Mouse (Mus musculus) brain, embryonic 14.5 days (tissue): ENCODE results near the gene Rnase4. TPM values are rescaled to one million over a fixed set of nuclear protein-coding genes. Genes with fewer than 3 reads are reported as not detected.

ENCODE experiments used
- DNase-seq: peaks from one replicate; pipeline ENCODE4 v3.0.0-alpha.2; 2011; ENCODE audit warnings: low read depth
- CTCF ChIP-seq: fragments of 200-500 bp; IDR thresholded peaks from 2 replicates; pipeline ENCODE4 v1.5.1; 2012; ENCODE audit warnings: inconsistent platforms, mild to moderate bottlenecking, moderate library complexity, borderline replicate concordance; ENCODE audit not compliant: insufficient read depth, insufficient read length; ENCODE audit errors: extremely low read depth
- POLR2A ChIP-seq: fragments of 200-500 bp; IDR thresholded peaks from 2 replicates; pipeline ENCODE4 v1.6.1; 2012; ENCODE audit warnings: mild to moderate bottlenecking, inconsistent platforms, borderline replicate concordance; ENCODE audit not compliant: poor library complexity, insufficient read depth, insufficient read length, severe bottlenecking; ENCODE audit errors: extremely low read depth
- polyA plus RNA-seq: library from polyadenylated mRNA; depleted of rRNA; stranded (reverse); fragments of >200 nt; gene quantifications from 2 replicates; pipeline ENCODE4 v1.2.3, GENCODE M21; 2012; rRNA removed

The Rnase4 gene
- polyA plus RNA-seq, 1 experiment: 18.2 TPM

DNA sequence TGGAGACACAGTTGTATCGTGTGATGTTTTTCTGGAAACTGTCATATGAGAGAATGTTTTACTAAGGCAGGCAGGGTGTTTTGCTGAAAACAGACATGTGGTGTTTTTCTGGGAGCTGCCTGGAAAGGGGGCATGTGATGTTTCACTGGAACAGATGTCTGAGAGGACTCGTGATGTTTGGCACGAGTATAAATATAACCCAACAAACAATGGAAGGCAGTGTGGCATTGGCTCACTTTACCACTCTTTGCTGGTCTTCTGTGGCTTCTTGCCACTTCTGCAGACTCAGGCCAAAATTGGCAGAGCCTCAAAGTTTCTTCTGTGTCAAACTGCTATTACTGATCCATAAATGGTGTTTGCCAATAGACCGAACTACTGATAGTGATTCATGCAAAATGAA is 52.4 kb downstream of the Rnase4 start:
- DNase-seq: peak; percentile 32
- TF ChIP-seq POLR2A: no peak
- no peak for TF ChIP-seq CTCF

- TF ChIP-seq CTCF: no peak
- no peak for TF ChIP-seq POLR2A
- no peak for DNase-seq
These were observed 53.1 kb downstream of the Rnase4 start for GRCm38 (mm10) chr14:51143937-51144336.

GRCm38 (mm10) chr14:51144451-51144850 is 53.6 kb downstream of the Rnase4 start:
- TF ChIP-seq POLR2A (no peak), CTCF (no peak)
- DNase-seq: no peak

DNA sequence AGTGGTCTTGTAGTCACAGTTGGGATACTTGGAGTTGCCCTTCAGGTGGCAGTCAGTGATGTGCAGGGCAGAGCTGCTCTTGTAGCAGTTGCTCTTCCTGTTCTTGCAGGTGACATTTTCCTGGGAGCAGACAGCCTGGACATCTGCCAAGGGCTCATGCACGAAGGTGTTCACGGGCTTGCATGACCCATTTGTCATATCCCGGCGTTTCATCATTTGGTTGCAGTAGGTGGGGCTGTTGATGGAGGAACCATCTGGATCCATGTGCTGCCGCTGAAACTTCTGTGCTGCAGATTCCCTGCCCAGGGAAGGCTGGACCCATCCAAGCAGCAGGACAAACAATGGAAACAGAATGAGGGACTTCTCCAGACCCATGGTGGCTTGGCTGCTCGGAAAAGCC is 54.6 kb downstream of the Rnase4 start:
- no peak for DNase-seq
- TF ChIP-seq POLR2A (no peak), CTCF (no peak)

- DNase-seq: peak; percentile 41
- no peak for TF ChIP-seq POLR2A
- no peak for TF ChIP-seq CTCF
These were observed 55.8 kb downstream of the Rnase4 start, which contains the start of gene Rnase1 for GRCm38 (mm10) chr14:51146685-51147084. Gene Rnase1, minus strand, starts transcription at chr14:51146785.

DNA sequence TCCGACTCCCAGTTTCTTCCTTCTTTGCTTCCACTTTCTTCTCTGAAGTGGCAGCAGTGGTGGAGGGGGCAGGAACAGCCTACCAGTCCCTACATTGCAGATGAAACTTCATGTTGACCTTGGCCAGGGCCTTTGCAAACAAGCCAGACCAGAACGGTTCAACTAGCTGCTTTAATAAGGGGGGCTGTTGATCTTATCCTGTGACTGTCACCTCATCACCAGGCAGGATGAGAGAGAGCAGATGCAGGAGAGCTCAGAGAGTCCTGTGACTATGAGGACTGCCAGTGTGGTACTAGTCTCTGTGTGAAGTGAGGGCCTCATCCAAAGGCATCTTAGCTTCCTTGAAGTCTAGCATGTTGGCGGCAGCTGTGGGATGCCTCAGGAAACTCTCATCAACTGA is 57.1 kb downstream of the Rnase4 start:
- no peak for DNase-seq
- TF ChIP-seq POLR2A: no peak

DNA sequence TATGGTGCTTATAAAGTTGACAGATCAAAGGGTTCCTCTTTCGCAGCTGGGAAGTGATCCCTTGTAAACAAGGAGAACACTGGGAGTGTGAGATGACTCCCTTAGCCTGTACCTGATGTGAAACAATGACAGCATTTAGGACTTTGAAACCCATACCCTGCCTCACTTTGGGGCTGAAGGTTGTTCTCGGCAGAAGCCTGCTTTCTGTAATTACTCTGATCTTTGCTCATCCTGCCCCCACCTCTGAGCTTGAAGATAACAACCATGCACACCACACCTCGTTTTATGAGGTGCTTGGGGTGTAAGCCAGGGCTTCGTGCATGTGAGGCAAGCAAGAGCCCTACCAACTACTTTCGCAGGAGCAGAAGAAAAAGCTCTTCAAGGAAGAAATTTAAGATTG is 58.3 kb downstream of the Rnase4 start:
- DNase-seq: no peak
- TF ChIP-seq CTCF: no peak
- no peak for TF ChIP-seq POLR2A

- TF ChIP-seq POLR2A (no peak), CTCF (no peak)
- DNase-seq: no peak
These were observed 59.4 kb downstream of the Rnase4 start for GRCm38 (mm10) chr14:51150206-51150831.

DNA sequence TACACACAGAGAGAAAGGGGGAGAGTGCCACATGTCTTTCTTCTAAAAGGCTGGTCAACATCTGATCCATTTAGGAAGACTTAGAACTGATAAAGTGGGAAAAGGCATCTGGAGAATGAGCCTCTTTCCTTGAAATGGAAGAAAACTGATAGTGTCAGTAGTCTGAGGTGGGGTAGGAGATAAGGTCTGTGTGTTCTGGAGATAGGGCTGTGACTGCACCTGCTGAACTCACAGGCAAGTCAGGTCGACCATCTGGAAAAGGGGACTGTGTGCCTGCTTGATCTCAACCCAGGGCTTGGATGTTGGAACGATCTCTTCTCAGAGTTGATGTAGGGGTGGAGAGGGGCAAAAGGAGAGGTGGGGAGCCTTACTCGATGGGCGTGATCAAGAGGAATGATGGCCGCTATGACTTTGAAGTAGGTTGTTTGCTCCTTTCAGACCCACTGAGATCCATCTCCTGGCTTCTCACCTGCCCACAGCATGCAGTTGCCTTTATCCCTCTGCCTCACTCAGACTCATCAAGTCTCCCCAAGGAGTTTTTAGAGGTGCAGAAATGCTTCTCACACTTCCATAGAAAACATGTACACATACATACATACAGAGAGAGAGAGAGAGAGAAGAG is 61.5 kb downstream of the Rnase4 start:
- TF ChIP-seq POLR2A (no peak), CTCF (no peak)
- no peak for DNase-seq

Other genes with a start within 250 kb of the Rnase4 start
- 4.3 and 5.1 TPM in 2 replicates for gene Tep1, start 220.5 kb upstream of the Rnase4 start, polyA plus RNA-seq
- 0.59 and 1.2 TPM in 2 replicates for gene Klhl33, start 193.6 kb upstream of the Rnase4 start, polyA plus RNA-seq
- gene Osgep, start 166.2 kb upstream of the Rnase4 start, polyA plus RNA-seq: 102 and 121 TPM in 2 replicates
- 137 and 178 TPM in 2 replicates for gene Apex1, start 166.1 kb upstream of the Rnase4 start, polyA plus RNA-seq
- 131 and 177 TPM in 2 replicates for gene Pip4p1, start 160.2 kb upstream of the Rnase4 start, polyA plus RNA-seq
- gene Pnp, start 160.0 kb upstream of the Rnase4 start, polyA plus RNA-seq: 21.0 and 21.4 TPM in 2 replicates
- gene Gm49342, start 146.6 kb upstream of the Rnase4 start, polyA plus RNA-seq: 18.1 and 19.3 TPM in 2 replicates
- gene Pnp2, start 135.1 kb upstream of the Rnase4 start, polyA plus RNA-seq: 0.16 and 0.42 TPM in 2 replicates
- gene Rnase10, start 83.3 kb upstream of the Rnase4 start, polyA plus RNA-seq: 0.05 TPM in 1 of 2 replicates, not detected in the other
- gene Rnase9, start 49.2 kb upstream of the Rnase4 start, polyA plus RNA-seq: not detected in 2 replicates
- gene Rnase11, start 40.9 kb upstream of the Rnase4 start, polyA plus RNA-seq: not detected in 2 replicates
- gene Rnase12, start 33.4 kb upstream of the Rnase4 start, polyA plus RNA-seq: 0.15 TPM in 1 of 2 replicates, not detected in the other
- not detected in 2 replicates for gene Olfr750, start 16.6 kb upstream of the Rnase4 start, polyA plus RNA-seq
- 4.3 and 4.5 TPM in 2 replicates for gene Ang, start 73 bp downstream of the Rnase4 start, polyA plus RNA-seq
- gene Eddm3b, start 23.3 kb downstream of the Rnase4 start, polyA plus RNA-seq: not detected in 2 replicates
- gene Rnase6, start 32.8 kb downstream of the Rnase4 start, polyA plus RNA-seq: 0.44 and 0.52 TPM in 2 replicates
- 0.09 and 0.27 TPM in 2 replicates for gene Rnase1, start 55.7 kb downstream of the Rnase4 start, polyA plus RNA-seq
- gene Rnase2b, start 71.2 kb downstream of the Rnase4 start, polyA plus RNA-seq: not detected in 2 replicates
- gene Ang2, start 108.1 kb downstream of the Rnase4 start, polyA plus RNA-seq: not detected in 2 replicates
- gene Ear14, start 112.3 kb downstream of the Rnase4 start, polyA plus RNA-seq: not detected in 2 replicates
- gene Rnase2a, start 165.0 kb downstream of the Rnase4 start, polyA plus RNA-seq: not detected in 2 replicates